Mouse (Mus musculus): ENCODE results near the gene Ifitm10. TPM values are rescaled to one million over a fixed set of nuclear protein-coding genes. Genes with fewer than 3 reads are reported as not detected.
"Not testable (repeated sequence)": the region's sequence is repeated elsewhere in the genome, so short reads cannot be mapped to it uniquely, and the experiment has no call there.

Ifitm10 gene
- polyA plus RNA-seq, 1 experiment from 2014 or later = 7.5 TPM

DNA sequence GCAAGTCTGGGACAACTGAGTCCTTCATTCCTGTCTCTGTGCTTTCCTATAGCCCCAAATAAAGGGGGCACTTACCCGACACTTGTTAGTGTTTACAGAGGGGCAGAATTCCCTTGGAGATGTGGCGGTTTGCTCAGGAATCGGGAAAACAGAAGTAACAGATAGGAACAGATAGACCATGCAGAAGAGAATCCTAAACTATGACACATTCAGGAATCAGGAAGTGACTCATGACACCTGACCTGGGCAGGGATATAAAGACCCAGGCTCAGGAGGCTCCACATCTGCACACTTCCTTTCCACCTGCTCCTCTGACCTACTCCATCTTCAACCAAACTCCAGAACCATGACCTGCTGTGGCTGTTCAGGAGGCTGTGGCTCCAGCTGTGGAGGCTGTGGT, 70.3 kb downstream of the Ifitm10 start, which contains the start of gene Krtap5-4:
Gene Krtap5-4, plus strand, starts transcription at position 301 of the 400 bp plus-strand sequence.
- Histone ChIP-seq H3K27me3 (ENCODE audit: control insufficient read depth, insufficient read depth, low read length) (no peaks in the 10 kb centered on the region), H3K9ac (ENCODE audit: low read length) (no peak within 1 kb of the TSS), H3K9me3 (ENCODE audit: control insufficient read depth, low read length) (no peaks in the 10 kb centered on the region), H3K27ac (replicated peaks in 1 of 2; ENCODE audit: control insufficient read depth in 1 of 2, insufficient read depth in 1 of 2, low read depth in 2 of 2, low read length in 2 of 2) (no peak within 1 kb of the TSS), H3K4me1 (ENCODE audit: control insufficient read depth in 2 of 2, insufficient read depth in 2 of 2, low read length in 2 of 2) (no peaks in the 10 kb centered on the region), H3K36me3 (ENCODE audit: control insufficient read depth, insufficient read depth, low read length) (no peaks in the 10 kb centered on the region), H3K4me3 (ENCODE audit: control insufficient read depth in 1 of 2, insufficient read depth in 1 of 2, low read depth in 1 of 2, low read length in 2 of 2) (no peak within 1 kb of the TSS), H3K4me2 (ENCODE audit: low read length) (no peak within 1 kb of the TSS)
- no peak for ATAC-seq (ENCODE audit: insufficient number of reproducible peaks, insufficient read depth, low FRiP score, low read depth)
- WGBS = 40% methylated on average over 3 of the region's 3 CpGs

- not testable (repeated sequence) for H3K9me3 ChIP-seq (ENCODE audit: control insufficient read depth, low read length); H3K9ac ChIP-seq (ENCODE audit: low read length); H3K4me2 ChIP-seq (ENCODE audit: low read length); H3K4me3 ChIP-seq (ENCODE audit: control insufficient read depth in 1 of 2, insufficient read depth in 1 of 2, low read depth in 1 of 2, low read length in 2 of 2); ATAC-seq (ENCODE audit: insufficient number of reproducible peaks, insufficient read depth, low FRiP score, low read depth); H3K27me3 ChIP-seq (ENCODE audit: control insufficient read depth, insufficient read depth, low read length); H3K36me3 ChIP-seq (ENCODE audit: control insufficient read depth, insufficient read depth, low read length); H3K27ac ChIP-seq (replicated peaks in 1 of 2; ENCODE audit: control insufficient read depth in 1 of 2, insufficient read depth in 1 of 2, low read depth in 2 of 2, low read length in 2 of 2)
- H3K4me1 ChIP-seq (ENCODE audit: control insufficient read depth in 2 of 2, insufficient read depth in 2 of 2, low read length in 2 of 2) = peaks cover 5 to 12% of the 10 kb centered on the region in 2 experiments
Observed at GRCm38 (mm10) chr7:142297018-142297417, 76.5 kb downstream of the Ifitm10 start, which contains the start of gene Krtap5-1. Gene Krtap5-1, minus strand, starts transcription at chr7:142297118.

DNA sequence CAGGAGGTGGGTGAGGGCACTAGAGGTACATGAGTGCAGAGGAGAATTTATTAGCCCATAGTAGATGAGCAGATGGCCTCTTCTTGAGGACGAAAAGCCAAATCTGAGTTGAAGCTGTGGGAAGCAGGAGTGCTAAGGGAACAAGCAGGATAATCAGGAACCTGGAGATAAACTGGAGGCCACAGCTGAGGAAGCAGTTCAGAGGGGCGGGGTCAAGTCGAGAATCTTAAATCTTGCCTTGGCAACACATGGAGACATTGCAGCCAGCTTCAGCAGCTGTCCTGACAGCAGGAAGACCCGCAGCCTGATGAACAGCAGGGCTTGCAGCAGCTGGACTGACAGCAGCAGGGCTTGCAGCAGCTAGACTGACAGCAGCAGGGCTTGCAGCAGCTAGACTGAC, 77.4 kb downstream of the Ifitm10 start:
- not testable (repeated sequence) for H3K36me3 ChIP-seq (ENCODE audit: control insufficient read depth, insufficient read depth, low read length); H3K9ac ChIP-seq (ENCODE audit: low read length); H3K27ac ChIP-seq (replicated peaks in 1 of 2; ENCODE audit: control insufficient read depth in 1 of 2, insufficient read depth in 1 of 2, low read depth in 2 of 2, low read length in 2 of 2); ATAC-seq (ENCODE audit: insufficient number of reproducible peaks, insufficient read depth, low FRiP score, low read depth); H3K4me3 ChIP-seq (ENCODE audit: control insufficient read depth in 1 of 2, insufficient read depth in 1 of 2, low read depth in 1 of 2, low read length in 2 of 2); H3K4me2 ChIP-seq (ENCODE audit: low read length); H3K9me3 ChIP-seq (ENCODE audit: control insufficient read depth, low read length); H3K27me3 ChIP-seq (ENCODE audit: control insufficient read depth, insufficient read depth, low read length)
- 9% methylated on average over 4 of the region's 4 CpGs for WGBS
- H3K4me1 ChIP-seq (ENCODE audit: control insufficient read depth in 2 of 2, insufficient read depth in 2 of 2, low read length in 2 of 2) = peaks cover 5 to 12% of the 10 kb centered on the region in 2 experiments

DNA sequence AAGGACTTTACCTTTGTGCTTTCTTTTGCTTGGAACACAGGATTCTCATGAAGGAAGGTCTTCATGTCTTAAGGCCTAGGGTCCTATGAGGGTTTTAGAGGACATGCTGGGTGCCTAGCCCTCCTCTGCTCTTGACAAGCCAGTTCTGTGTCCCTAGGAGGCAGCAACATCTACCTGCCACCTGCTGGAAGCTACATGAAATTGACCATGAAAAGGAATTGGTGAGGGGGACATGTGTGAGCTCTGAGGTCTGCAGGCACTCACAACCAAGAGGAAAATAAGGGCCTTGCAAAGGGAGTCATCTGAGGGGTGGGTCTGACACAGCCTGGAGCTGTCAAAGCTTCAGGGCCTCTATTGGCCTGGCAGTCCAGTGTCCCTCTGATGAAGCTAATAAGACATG, 78.1 kb downstream of the Ifitm10 start:
- Histone ChIP-seq H3K27me3 (ENCODE audit: control insufficient read depth, insufficient read depth, low read length) (no peaks in the 10 kb centered on the region), H3K4me1 (ENCODE audit: control insufficient read depth in 2 of 2, insufficient read depth in 2 of 2, low read length in 2 of 2) (peaks cover 5 to 12% of the 10 kb centered on the region in 2 experiments), H3K4me3 (ENCODE audit: control insufficient read depth in 1 of 2, insufficient read depth in 1 of 2, low read depth in 1 of 2, low read length in 2 of 2) (no peak overlapping the region), H3K36me3 (ENCODE audit: control insufficient read depth, insufficient read depth, low read length) (no peaks in the 10 kb centered on the region), H3K4me2 (ENCODE audit: low read length) (no peak overlapping the region), H3K27ac (replicated peaks in 1 of 2; ENCODE audit: control insufficient read depth in 1 of 2, insufficient read depth in 1 of 2, low read depth in 2 of 2, low read length in 2 of 2) (no peak overlapping the region), H3K9me3 (ENCODE audit: control insufficient read depth, low read length) (no peaks in the 10 kb centered on the region), H3K9ac (ENCODE audit: low read length) (no peak overlapping the region)
- no peak for ATAC-seq (ENCODE audit: insufficient number of reproducible peaks, insufficient read depth, low FRiP score, low read depth)

DNA sequence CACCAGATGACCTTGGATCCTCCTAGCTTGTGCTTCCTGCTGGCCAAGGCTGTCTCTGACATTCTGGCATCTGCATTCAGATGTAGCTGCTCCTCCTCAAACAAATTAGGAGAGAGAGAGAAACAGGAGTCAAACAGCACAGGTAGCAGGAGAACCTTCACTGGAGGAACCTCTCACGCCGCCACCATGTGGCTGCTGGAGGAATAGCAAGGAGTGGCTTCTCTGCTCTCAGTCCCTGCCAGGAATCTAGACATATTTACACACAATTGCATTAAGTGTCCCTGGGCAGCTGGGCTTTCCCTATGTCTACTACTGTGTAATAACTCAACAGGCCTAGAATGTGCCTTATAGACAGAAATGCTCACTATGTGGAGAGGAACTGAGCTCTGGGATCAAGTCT, 79.7 kb downstream of the Ifitm10 start:
- not testable (repeated sequence) for H3K27ac ChIP-seq (replicated peaks in 1 of 2; ENCODE audit: control insufficient read depth in 1 of 2, insufficient read depth in 1 of 2, low read depth in 2 of 2, low read length in 2 of 2); H3K4me2 ChIP-seq (ENCODE audit: low read length); H3K9me3 ChIP-seq (ENCODE audit: control insufficient read depth, low read length); H3K27me3 ChIP-seq (ENCODE audit: control insufficient read depth, insufficient read depth, low read length); H3K9ac ChIP-seq (ENCODE audit: low read length); H3K4me3 ChIP-seq (ENCODE audit: control insufficient read depth in 1 of 2, insufficient read depth in 1 of 2, low read depth in 1 of 2, low read length in 2 of 2); H3K36me3 ChIP-seq (ENCODE audit: control insufficient read depth, insufficient read depth, low read length)
- 0 out of 2 replicates have a peak, but pooled peaks have one; percentile 27 for ATAC-seq (ENCODE audit: insufficient number of reproducible peaks, insufficient read depth, low FRiP score, low read depth)
- H3K4me1 ChIP-seq (ENCODE audit: control insufficient read depth in 2 of 2, insufficient read depth in 2 of 2, low read length in 2 of 2) = peaks cover 5 to 12% of the 10 kb centered on the region in 2 experiments
- WGBS = 2% methylated on average over 2 of the region's 2 CpGs

DNA sequence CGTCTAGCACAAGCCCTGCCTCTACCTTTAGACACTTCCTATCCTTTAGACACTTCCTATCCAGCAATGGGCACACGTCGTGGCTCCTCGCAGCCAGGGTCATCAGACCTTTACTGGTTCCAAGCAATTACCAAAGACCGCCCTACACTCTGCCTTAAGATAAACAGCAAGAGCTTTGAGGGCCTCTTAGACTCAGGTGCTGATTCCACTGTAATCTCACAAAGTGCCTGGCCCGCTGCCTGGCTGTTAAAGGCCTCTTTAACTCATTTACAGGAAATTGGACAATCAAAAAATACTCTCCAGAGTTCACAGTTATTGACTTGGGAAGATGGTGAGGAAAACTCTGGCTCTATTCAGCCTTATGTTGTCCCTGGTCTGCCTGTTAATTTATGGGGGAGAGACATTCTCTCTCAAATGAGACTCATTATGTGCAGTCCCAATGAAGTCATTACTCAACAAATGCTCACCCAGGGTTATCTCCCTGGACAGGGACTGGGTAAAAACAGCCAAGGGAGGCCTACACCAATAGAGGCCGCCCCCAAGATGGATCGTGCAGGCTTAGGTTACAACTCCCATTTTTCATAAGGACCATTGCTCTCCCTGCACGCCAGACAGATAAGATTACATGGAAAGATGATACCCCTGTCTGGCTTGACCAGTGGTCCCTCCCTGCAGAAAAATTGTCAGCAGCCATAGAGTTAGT, 87.5 kb downstream of the Ifitm10 start:
- not testable (repeated sequence) for H3K36me3 ChIP-seq (ENCODE audit: control insufficient read depth, insufficient read depth, low read length); ATAC-seq (ENCODE audit: insufficient number of reproducible peaks, insufficient read depth, low FRiP score, low read depth); H3K9ac ChIP-seq (ENCODE audit: low read length); H3K4me2 ChIP-seq (ENCODE audit: low read length); H3K4me1 ChIP-seq (ENCODE audit: control insufficient read depth in 2 of 2, insufficient read depth in 2 of 2, low read length in 2 of 2); H3K27ac ChIP-seq (replicated peaks in 1 of 2; ENCODE audit: control insufficient read depth in 1 of 2, insufficient read depth in 1 of 2, low read depth in 2 of 2, low read length in 2 of 2); H3K27me3 ChIP-seq (ENCODE audit: control insufficient read depth, insufficient read depth, low read length); H3K4me3 ChIP-seq (ENCODE audit: control insufficient read depth in 1 of 2, insufficient read depth in 1 of 2, low read depth in 1 of 2, low read length in 2 of 2); H3K9me3 ChIP-seq (ENCODE audit: control insufficient read depth, low read length)
- 47% methylated on average over 9 of the region's 9 CpGs for WGBS

DNA sequence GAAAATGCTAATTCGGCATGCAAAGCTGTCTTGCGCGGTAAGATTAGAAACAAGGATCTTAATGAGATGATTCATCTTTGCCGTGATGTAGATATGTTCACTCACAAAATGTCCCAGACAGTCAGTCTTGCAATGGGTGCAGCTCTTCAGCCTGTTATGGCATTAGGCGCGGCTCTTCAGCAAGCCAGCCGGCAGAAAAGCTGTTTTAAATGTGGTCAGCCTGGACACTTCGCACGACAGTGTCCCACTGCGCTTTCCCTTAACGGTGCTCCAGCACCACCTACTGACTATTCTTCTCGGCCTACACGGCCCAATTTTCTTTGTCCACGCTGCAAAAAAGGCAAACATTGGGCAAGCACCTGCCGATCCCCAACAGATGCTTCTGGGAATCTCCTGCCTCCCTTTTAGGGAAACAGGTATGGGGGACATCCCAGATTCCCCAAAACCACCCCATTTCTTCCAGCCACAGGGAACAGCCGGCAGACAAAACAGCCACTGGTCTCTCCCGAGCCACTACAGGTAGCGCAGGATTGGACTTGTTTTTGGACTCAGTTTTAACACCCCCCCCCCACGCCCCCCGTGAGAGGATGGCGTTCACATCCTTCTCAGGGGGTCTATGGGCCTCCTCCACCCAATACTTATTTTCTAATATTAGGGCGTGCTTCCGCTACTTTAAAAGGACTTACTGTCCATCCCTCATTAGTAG, 88.3 kb downstream of the Ifitm10 start:
- peak overlapping the region; percentile 47 to 90; a peak in 3 of 4 replicates for H3K27ac ChIP-seq (replicated peaks in 1 of 2; ENCODE audit: control insufficient read depth in 1 of 2, insufficient read depth in 1 of 2, low read depth in 2 of 2, low read length in 2 of 2)
- peak overlapping the region; percentile 32 to 58 for H3K4me3 ChIP-seq (ENCODE audit: control insufficient read depth in 1 of 2, insufficient read depth in 1 of 2, low read depth in 1 of 2, low read length in 2 of 2)
- no peaks in the 10 kb centered on the region for H3K36me3 ChIP-seq (ENCODE audit: control insufficient read depth, insufficient read depth, low read length)
- no peaks in the 10 kb centered on the region for H3K9me3 ChIP-seq (ENCODE audit: control insufficient read depth, low read length)
- H3K27me3 ChIP-seq (ENCODE audit: control insufficient read depth, insufficient read depth, low read length) = no peaks in the 10 kb centered on the region
- ATAC-seq (ENCODE audit: insufficient number of reproducible peaks, insufficient read depth, low FRiP score, low read depth) = no peak
- 20% methylated on average over 23 of the region's 23 CpGs for WGBS
- peak overlapping the region; percentile 95 for H3K4me2 ChIP-seq (ENCODE audit: low read length)
- peak overlapping the region; percentile 89 for H3K9ac ChIP-seq (ENCODE audit: low read length)
- peaks cover 7% of the 10 kb centered on the region in 2 experiments for H3K4me1 ChIP-seq (ENCODE audit: control insufficient read depth in 2 of 2, insufficient read depth in 2 of 2, low read length in 2 of 2)

Data from heart, embryonic 14.5 days (tissue).